Mouse (Mus musculus) C2C12 (cell line): Measurements from ENCODE around the gene Tspan14.

Source experiments
- CEBPB ChIP-seq: IDR thresholded peaks from one replicate; pipeline ENCODE4 v1.6.1; 2011; ENCODE audit warnings: low read depth, mild to moderate bottlenecking, control low read depth, moderate library complexity
- CTCF ChIP-seq: IDR thresholded peaks from one replicate; pipeline ENCODE4 v1.5.1; 2011; ENCODE audit not compliant: control insufficient read depth, insufficient read depth, insufficient read length
- FOSL1 ChIP-seq: IDR thresholded peaks from one replicate; pipeline ENCODE4 v1.8.0; 2011; ENCODE audit warnings: mild to moderate bottlenecking, low read length; ENCODE audit not compliant: poor library complexity, insufficient read depth, severe bottlenecking
- MAX ChIP-seq: IDR thresholded peaks from one replicate; pipeline ENCODE4 v1.6.1; 2011; ENCODE audit warnings: mild to moderate bottlenecking, control low read depth
- MYOD1 ChIP-seq: IDR thresholded peaks from one replicate; pipeline ENCODE4 v1.6.1; 2011; ENCODE audit warnings: low read depth; ENCODE audit not compliant: control insufficient read depth, insufficient read length
- MYOG ChIP-seq: IDR thresholded peaks from one replicate; pipeline ENCODE4 v1.6.1; 2011; ENCODE audit not compliant: control insufficient read depth, insufficient read length; ENCODE audit errors: extremely low read depth
- USF1 ChIP-seq: IDR thresholded peaks from one replicate; pipeline ENCODE4 v1.6.1; 2011; ENCODE audit warnings: low read depth, mild to moderate bottlenecking, control low read depth, moderate library complexity

DNA sequence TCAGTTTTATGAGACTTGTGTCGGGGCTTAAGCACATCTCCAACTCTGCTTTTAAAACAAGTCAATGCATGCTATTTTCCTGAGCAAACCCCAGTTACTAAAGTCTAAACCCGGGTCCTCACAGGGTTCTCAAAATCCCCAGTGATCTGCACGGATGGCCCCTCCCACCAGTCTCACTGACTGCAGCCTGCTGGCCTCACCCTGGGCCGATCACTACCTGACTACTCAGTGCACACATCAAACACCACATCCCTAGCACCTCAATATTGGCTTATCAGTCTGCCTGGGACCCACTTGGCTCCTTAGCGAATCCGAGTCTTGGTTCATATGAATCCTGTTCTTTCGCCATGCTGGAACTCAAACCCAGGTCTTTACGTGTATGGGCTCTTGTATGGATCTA lies 70.9 kb downstream of the Tspan14 start:
- TF ChIP-seq CTCF (no peak), USF1 (no peak), MYOG (no peak), MAX (no peak), CEBPB (no peak), MYOD1 (no peak), FOSL1 (no peak)
